Mouse (Mus musculus) hindbrain, embryonic 10.5 days (tissue): ENCODE results near the gene Cebpz. TPM values are rescaled to one million over a fixed set of nuclear protein-coding genes. Genes with fewer than 3 reads are reported as not detected.

ENCODE experiments used
- DNase-seq: peaks from one replicate; pipeline ENCODE4 v3.0.0-alpha.2; 2017; ENCODE audit warnings: low spot score
- H3K27ac ChIP-seq: fragments of 300-500 bp; sonication (generic); 2 replicates; pipeline ENCODE4 v1.5.1; 2016; ENCODE audit warnings: mild to moderate bottlenecking, moderate library complexity
- H3K27me3 ChIP-seq: fragments of 300-500 bp; sonication (generic); 2 replicates; pipeline ENCODE4 v1.6.1; 2016; ENCODE audit warnings: mild to moderate bottlenecking; ENCODE audit not compliant: poor library complexity, insufficient read depth, severe bottlenecking
- H3K36me3 ChIP-seq: fragments of 300-500 bp; sonication (generic); 2 replicates; pipeline ENCODE4 v1.6.1; 2016; ENCODE audit warnings: mild to moderate bottlenecking, moderate library complexity
- H3K4me1 ChIP-seq: fragments of 300-500 bp; sonication (generic); replicated peaks from 2 replicates; pipeline ENCODE4 v1.6.1; 2016; ENCODE audit warnings: mild to moderate bottlenecking
- H3K4me3 ChIP-seq: fragments of 300-500 bp; sonication (generic); 2 replicates; pipeline ENCODE4 v1.5.1; 2016; ENCODE audit warnings: mild to moderate bottlenecking, moderate library complexity
- H3K9me3 ChIP-seq: fragments of 300-500 bp; sonication (generic); 2 replicates; pipeline ENCODE4 v1.6.1; 2016; ENCODE audit warnings: mild to moderate bottlenecking, moderate library complexity
- WGBS: fragments of 180-500 bp; shearing (Covaris S2); methylation state at CpG from one replicate; pipeline ENCODE4 v1.1.7; 2016; 5-methylcytosine and 5-hydroxymethylcytosine counted together
- polyA plus RNA-seq: library from polyadenylated mRNA; unstranded; fragments of >200 nt; fragmentation: Nextera tagmentation; extraction: Ambion mirVana; gene quantifications from 2 replicates; pipeline ENCODE4 v1.2.1, GENCODE M21; 2016

The Cebpz gene
- polyA plus RNA-seq, result 39.5 and 50.2 TPM in 2 replicates

- Histone ChIP-seq H3K4me1 (peaks cover 25% of the 10 kb centered on the region), H3K36me3 (peaks cover 54% of the 10 kb centered on the region), H3K27me3 (no peaks in the 10 kb centered on the region), H3K4me3 (peak within 1 kb of the TSS; percentile 90), H3K27ac (peak within 1 kb of the TSS; percentile 85), H3K9me3 (no peaks in the 10 kb centered on the region)
- DNase-seq, result peak; percentile 97
- under 1% methylated on average over 45 of the region's 45 CpGs for WGBS
These were observed at the start of gene Cebpz, which contains the start of gene Ndufaf7 for GRCm38 (mm10) chr17:78936466-78937228. Gene Cebpz, minus strand, starts transcription at chr17:78937066. Gene Ndufaf7, plus strand, starts transcription at chr17:78937136.

- no peak for DNase-seq
- WGBS, result 91% methylated on average over 3 of the region's 3 CpGs
- Histone ChIP-seq H3K9me3 (no peaks in the 10 kb centered on the region), H3K4me1 (0 out of 2 replicates have a peak, but pooled peaks cover 4% of the 10 kb centered on the region), H3K27me3 (no peaks in the 10 kb centered on the region), H3K4me3 (no peak overlapping the region), H3K36me3 (peaks cover 62% of the 10 kb centered on the region), H3K27ac (no peak overlapping the region)
These were observed 46.9 kb upstream of the Cebpz start for GRCm38 (mm10) chr17:78983736-78984135.

- no peaks in the 10 kb centered on the region for H3K9me3 ChIP-seq
- H3K4me3 ChIP-seq, result no peak overlapping the region
- 95% methylated on average over 8 of the region's 8 CpGs for whole genome bisulfite sequencing
- peaks cover 66% of the 10 kb centered on the region for H3K36me3 ChIP-seq
- no peaks in the 10 kb centered on the region for H3K27me3 ChIP-seq
- H3K4me1 ChIP-seq, result 0 out of 2 replicates have a peak, but pooled peaks cover 4% of the 10 kb centered on the region
- DNase-seq, result no peak
- H3K27ac ChIP-seq, result no peak overlapping the region
These were observed 46.3 kb upstream of the Cebpz start for GRCm38 (mm10) chr17:78983166-78983565.

- DNase-seq, result no peak
- WGBS, result 85% methylated on average over 3 of the region's 3 CpGs
- H3K27me3 ChIP-seq, result no peaks in the 10 kb centered on the region
- H3K27ac ChIP-seq, result no peak overlapping the region
- peaks cover 81% of the 10 kb centered on the region for H3K36me3 ChIP-seq
- H3K9me3 ChIP-seq, result no peaks in the 10 kb centered on the region
- no peak overlapping the region for H3K4me3 ChIP-seq
- H3K4me1 ChIP-seq, result no peaks in the 10 kb centered on the region
These were observed 31.6 kb upstream of the Cebpz start for GRCm38 (mm10) chr17:78968500-78968899.

GRCm38 (mm10) chr17:78966092-78966883 is 29.4 kb upstream of the Cebpz start:
- Histone ChIP-seq H3K4me3 (no peak overlapping the region), H3K36me3 (peaks cover 78% of the 10 kb centered on the region)
- 94% methylated on average over 11 of the region's 11 CpGs for WGBS

GRCm38 (mm10) chr17:78964387-78964786 is 27.5 kb upstream of the Cebpz start:
- H3K27me3 ChIP-seq, result no peaks in the 10 kb centered on the region
- DNase-seq, result no peak
- H3K4me1 ChIP-seq, result no peaks in the 10 kb centered on the region
- H3K4me3 ChIP-seq, result no peak overlapping the region
- peaks cover 85% of the 10 kb centered on the region for H3K36me3 ChIP-seq
- H3K27ac ChIP-seq, result no peak overlapping the region
- 87% methylated on average over 1 of the region's 1 CpGs for WGBS
- H3K9me3 ChIP-seq, result no peaks in the 10 kb centered on the region

More at GRCm38 (mm10) chr17:78966092-78966883, 29.4 kb upstream of the Cebpz start:
- Histone ChIP-seq H3K27ac (no peak overlapping the region), H3K27me3 (no peaks in the 10 kb centered on the region), H3K9me3 (no peaks in the 10 kb centered on the region), H3K4me1 (no peaks in the 10 kb centered on the region)
- no peak for DNase-seq

- H3K36me3 ChIP-seq, result peaks cover 92% of the 10 kb centered on the region
These were observed 22.6 kb upstream of the Cebpz start for GRCm38 (mm10) chr17:78959473-78959872.

GRCm38 (mm10) chr17:78953240-78953639 is 16.4 kb upstream of the Cebpz start:
- H3K27ac ChIP-seq, result no peak overlapping the region
- WGBS, result 88% methylated on average over 8 of the region's 8 CpGs
- peaks cover 96% of the 10 kb centered on the region for H3K36me3 ChIP-seq
- DNase-seq, result no peak
- no peak overlapping the region for H3K4me3 ChIP-seq
- no peaks in the 10 kb centered on the region for H3K27me3 ChIP-seq
- H3K4me1 ChIP-seq, result no peaks in the 10 kb centered on the region
- no peaks in the 10 kb centered on the region for H3K9me3 ChIP-seq

More at GRCm38 (mm10) chr17:78959473-78959872, 22.6 kb upstream of the Cebpz start:
- Histone ChIP-seq H3K4me3 (no peak overlapping the region), H3K9me3 (no peaks in the 10 kb centered on the region), H3K27me3 (no peaks in the 10 kb centered on the region), H3K27ac (no peak overlapping the region), H3K4me1 (no peaks in the 10 kb centered on the region)
- DNase-seq, result no peak
- WGBS, result 86% methylated on average over 6 of the region's 6 CpGs

- Histone ChIP-seq H3K27me3 (no peaks in the 10 kb centered on the region), H3K27ac (no peak overlapping the region), H3K9me3 (no peaks in the 10 kb centered on the region), H3K4me1 (no peaks in the 10 kb centered on the region), H3K4me3 (no peak overlapping the region), H3K36me3 (peaks cover 99% of the 10 kb centered on the region)
- WGBS, result 90% methylated on average over 5 of the region's 5 CpGs
- no peak for DNase-seq
These were observed 15.2 kb upstream of the Cebpz start for GRCm38 (mm10) chr17:78952070-78952469.

- Histone ChIP-seq H3K4me1 (no peaks in the 10 kb centered on the region), H3K9me3 (no peaks in the 10 kb centered on the region), H3K36me3 (peaks cover 99% of the 10 kb centered on the region), H3K27me3 (no peaks in the 10 kb centered on the region), H3K27ac (no peak overlapping the region), H3K4me3 (no peak overlapping the region)
- WGBS, result 95% methylated on average over 5 of the region's 5 CpGs
- DNase-seq, result no peak
These were observed 14.4 kb upstream of the Cebpz start for GRCm38 (mm10) chr17:78951225-78951624.

- no peaks in the 10 kb centered on the region for H3K27me3 ChIP-seq
- peaks cover 3% of the 10 kb centered on the region for H3K4me1 ChIP-seq
- H3K27ac ChIP-seq, result no peak overlapping the region
- H3K36me3 ChIP-seq, result peaks cover 65% of the 10 kb centered on the region
- no peak for DNase-seq
- H3K9me3 ChIP-seq, result no peaks in the 10 kb centered on the region
- no peak overlapping the region for H3K4me3 ChIP-seq
- WGBS, result 49% methylated on average over 11 of the region's 11 CpGs
These were observed 5.7 kb upstream of the Cebpz start for GRCm38 (mm10) chr17:78942579-78942978.

GRCm38 (mm10) chr17:78938927-78939326 is 2.1 kb upstream of the Cebpz start:
- H3K36me3 ChIP-seq, result peaks cover 49% of the 10 kb centered on the region
- DNase-seq, result no peak
- no peak overlapping the region for H3K4me3 ChIP-seq
- H3K27me3 ChIP-seq, result no peaks in the 10 kb centered on the region
- peaks cover 17% of the 10 kb centered on the region for H3K4me1 ChIP-seq
- 94% methylated on average over 4 of the region's 4 CpGs for WGBS
- no peaks in the 10 kb centered on the region for H3K9me3 ChIP-seq
- H3K27ac ChIP-seq, result no peak overlapping the region
